Mouse (Mus musculus): ENCODE results near the gene Ccnd3.
"Not testable (repeated sequence)": the region's sequence is repeated elsewhere in the genome, so short reads cannot be mapped to it uniquely, and the experiment has no call there.

Gene Ccnd3

DNA sequence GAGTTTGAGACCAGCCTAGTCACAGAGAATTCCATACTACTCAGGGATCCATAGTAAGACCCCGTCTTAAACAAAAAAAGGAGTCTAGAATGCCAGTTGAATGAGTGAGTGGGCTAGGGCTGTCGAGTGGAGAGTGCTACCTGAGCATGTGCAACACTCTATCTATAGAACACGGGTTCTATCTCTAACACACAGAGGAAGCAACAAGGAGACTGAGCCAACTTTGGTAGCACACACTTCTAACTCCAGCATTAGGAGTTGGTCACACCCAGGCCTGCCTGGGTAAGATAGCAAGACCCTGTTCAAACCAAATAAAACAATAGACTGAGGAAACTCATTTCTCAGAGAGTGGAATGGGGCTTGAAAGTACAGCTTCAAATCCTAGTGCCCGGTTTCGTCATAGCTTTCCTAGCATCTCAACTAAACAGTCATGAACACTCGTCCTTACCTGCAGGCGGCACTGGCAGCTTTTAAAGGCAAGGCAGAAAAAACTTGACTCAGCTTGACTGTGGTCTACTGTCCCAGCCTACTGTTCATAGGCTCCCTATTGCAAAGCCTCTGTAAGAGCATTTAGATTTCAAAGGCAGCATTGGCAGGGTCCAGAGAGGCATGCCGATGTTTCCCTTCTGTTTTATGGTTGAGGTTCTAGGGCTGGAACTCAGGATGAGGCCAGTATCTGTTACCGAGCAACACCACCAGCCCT lies 112.9 kb downstream of the Ccnd3 start:
- no peak for DNase-seq (ENCODE audit: low read depth, low spot score)

GRCm38 (mm10) chr17:47618556-47619311 lies 113.9 kb downstream of the Ccnd3 start:
- no peak for DNase-seq (ENCODE audit: low read depth, low spot score)

GRCm38 (mm10) chr17:47622912-47623554 lies 118.2 kb downstream of the Ccnd3 start:
- DNase-seq (ENCODE audit: low read depth, low spot score), result no peak

GRCm38 (mm10) chr17:47624572-47624971 lies 119.7 kb downstream of the Ccnd3 start:
- not testable (repeated sequence) for DNase-seq (ENCODE audit: low read depth, low spot score)

DNA sequence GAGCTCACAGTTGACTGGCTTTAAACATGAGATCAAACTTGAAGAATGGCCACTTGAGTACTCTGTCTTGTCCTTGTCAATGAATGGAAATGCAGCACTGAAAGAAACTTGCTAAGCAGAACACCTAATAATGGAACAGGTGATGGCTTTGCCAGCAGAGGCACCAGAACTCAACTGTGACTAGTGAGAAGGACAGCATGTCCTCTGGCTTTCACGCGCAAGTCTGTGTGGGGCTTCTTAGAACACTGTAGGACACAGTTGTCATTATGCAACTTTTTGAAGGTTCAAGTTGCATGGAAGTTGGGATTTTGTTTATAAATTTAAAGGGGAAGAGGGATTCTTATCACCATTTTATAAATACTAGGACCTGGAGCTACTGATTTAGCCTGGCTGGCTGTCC lies 120.2 kb downstream of the Ccnd3 start:
- DNase-seq (ENCODE audit: low read depth, low spot score), result no peak

DNA sequence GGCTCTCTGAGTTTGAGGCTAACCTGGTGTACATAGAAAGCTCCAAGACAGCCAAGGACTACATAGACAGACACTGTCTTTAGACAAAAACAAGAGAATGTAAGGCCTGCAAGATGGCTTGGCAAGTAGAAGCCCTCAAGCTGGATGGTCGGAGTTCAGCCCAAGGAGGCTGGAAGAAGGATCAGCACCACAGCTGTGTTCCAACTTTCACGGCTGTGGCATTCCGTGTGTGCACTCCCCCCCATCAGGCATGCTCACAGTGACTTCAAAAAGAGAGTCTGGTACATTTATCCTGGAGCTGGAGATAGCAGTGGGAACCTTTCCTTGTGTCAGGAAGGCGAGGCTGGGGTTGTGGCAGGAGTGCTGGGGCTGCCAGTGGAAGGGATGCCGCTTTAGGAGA lies 121.2 kb downstream of the Ccnd3 start:
- DNase-seq (ENCODE audit: low read depth, low spot score), result no peak

- no peak for DNase-seq (ENCODE audit: low read depth, low spot score)
Observed at GRCm38 (mm10) chr17:47627791-47628190, 122.9 kb downstream of the Ccnd3 start.

DNA sequence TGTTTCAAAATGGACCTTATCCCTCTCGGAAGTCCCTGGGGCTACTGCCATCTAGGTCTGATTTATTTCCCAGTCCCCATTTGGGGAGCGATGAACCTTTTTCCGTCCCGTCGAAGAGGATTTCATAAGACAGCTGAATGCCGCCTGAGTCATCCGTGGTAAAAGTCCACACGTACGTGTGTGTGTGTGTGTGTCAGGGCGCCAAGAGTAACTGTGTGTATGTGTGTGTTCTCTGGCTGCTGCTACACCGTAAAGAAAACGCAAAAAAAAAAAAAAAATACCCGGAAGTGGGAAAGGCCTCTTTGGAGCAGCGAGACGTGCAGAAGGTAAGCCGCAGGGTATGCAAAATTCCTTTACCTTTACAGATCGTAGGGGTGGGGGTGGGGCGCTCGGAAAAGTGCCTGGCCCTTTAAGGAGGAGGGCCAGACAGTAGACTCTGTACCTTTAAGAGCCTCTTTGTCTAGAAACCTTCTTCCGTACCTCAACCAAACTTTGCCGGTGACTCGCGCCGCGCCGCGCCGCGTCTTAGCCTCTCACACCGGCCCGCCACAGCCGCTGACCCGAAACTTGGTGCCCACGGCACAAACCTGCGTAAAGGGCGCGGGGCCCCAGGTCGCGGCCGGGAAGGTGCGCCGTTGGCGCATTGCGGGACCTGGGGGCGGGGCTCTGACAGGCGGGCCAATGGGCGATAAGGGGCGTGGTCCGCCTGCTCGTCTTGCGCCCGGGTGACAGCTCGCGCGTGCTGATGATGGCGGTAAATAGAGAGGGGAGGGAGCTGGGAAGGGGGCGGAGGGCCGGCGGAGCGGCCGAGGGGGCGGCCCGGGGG lies 124.2 kb downstream of the Ccnd3 start:
- peak; percentile 95 for DNase-seq (ENCODE audit: low read depth, low spot score)

GRCm38 (mm10) chr17:47629717-47630677 lies 125.1 kb downstream of the Ccnd3 start:
- peak; percentile 10 for DNase-seq (ENCODE audit: low read depth, low spot score)

- no peak for DNase-seq (ENCODE audit: low read depth, low spot score)
Observed at GRCm38 (mm10) chr17:47630678-47631065, 125.8 kb downstream of the Ccnd3 start, which contains the start of gene Usp49. TSS of gene Usp49 (plus strand) at chr17:47630690.

GRCm38 (mm10) chr17:47632181-47632840 lies 127.5 kb downstream of the Ccnd3 start:
- no peak for DNase-seq (ENCODE audit: low read depth, low spot score)

DNA sequence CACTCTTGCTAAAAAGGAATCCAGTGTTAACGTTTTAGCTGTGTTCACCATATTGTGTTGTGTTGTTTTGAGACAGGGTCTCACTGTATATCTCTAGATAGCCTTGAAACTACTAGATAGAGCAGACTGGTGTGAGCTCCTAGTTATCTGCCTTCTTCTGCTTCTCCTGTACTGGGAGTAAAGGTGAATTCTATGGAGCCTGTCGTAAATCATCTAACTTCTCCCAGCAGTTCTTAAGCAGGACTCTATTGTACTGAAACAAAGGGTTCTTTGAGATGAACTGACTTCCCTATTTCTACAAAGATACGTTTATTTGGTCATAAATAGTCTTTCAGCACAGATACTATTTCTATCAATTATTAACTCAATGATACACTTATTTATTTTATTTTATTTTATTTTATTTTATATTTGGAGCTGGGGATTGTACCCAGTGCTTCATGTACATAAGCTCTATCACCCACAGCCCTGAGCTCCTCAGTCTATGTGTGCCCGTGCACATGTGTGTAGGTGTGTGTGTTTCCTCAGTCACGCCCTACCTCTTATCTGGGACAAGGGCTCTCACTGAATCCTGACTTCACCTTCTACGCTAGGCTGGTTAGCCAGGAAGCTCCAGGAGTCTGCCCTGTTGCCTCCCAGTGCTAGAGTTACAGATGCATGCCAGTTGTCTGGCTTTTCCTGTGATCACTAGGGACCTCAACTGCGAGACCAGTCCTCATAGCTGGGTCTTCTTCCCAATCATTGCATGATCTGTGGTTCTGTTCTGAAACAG lies 129.3 kb downstream of the Ccnd3 start:
- no peak for DNase-seq (ENCODE audit: low read depth, low spot score)

GRCm38 (mm10) chr17:47642992-47643391 lies 138.1 kb downstream of the Ccnd3 start:
- DNase-seq (ENCODE audit: low read depth, low spot score), result no peak

DNA sequence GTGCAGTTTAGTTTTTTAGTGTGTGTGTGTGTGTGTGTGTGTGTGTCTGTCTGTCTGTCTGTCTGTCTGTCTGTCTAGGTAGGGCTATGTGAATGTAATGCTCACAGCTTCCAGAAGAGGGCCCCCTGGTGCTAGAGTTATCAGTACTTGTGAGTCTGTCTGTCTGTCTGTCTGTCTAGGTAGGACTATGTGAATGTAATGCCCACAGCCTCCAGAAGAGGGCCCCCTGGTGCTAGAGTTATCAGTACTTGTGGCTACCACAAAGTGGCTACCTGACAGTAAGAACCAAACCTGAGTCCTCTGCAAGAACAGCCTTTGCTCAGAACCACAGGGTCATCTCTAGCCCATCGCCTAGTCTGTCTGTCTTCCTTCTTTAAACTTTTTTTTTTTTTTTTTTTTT lies 141.8 kb downstream of the Ccnd3 start:
- DNase-seq (ENCODE audit: low read depth, low spot score), result peak; percentile 38

DNA sequence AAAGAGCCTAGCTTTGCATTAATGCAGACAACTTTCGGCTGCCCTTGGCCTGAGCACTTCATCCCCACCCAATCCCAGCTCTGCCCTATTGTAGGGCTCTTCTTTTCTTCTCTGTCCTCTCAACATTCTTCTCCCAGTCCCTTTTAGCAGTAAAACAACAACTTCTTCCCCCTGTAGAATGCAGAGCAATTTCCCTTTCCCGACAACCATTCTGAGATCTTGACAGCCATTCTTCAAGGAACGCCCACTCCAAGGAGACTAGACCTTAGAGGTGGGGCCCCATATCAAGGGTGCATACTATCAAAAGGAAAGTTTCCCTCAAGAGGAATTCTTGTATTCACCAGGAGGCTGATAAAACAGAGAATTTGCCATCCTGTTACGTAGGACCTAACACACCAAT lies 144.1 kb downstream of the Ccnd3 start:
- no peak for DNase-seq (ENCODE audit: low read depth, low spot score)
